Mouse (Mus musculus) lung, adult 18-20 months (tissue): ENCODE measurements around the gene Evi5l.
A peak's percentile ranks its signal among the peaks of the same experiment; 100 is the strongest.

Experiments
- DNase-seq, 2 experiments: peaks; one replicate each; pipeline ENCODE4 v3.0.0; 2022; ENCODE audit warnings: mixed read lengths in 2 of 2

The Evi5l gene

GRCm38 (mm10) chr8:4165852-4166751, at the start of gene Evi5l:
Evi5l (plus strand) TSS chr8:4166567.
- DNase-seq, result peak; percentile 100

GRCm38 (mm10) chr8:4133798-4134197, 32.6 kb upstream of the Evi5l start, which contains the start of gene Cd209g:
Cd209g (plus strand) TSS chr8:4134098.
- DNase-seq, result no peak

- peak; percentile 55 to 60 for DNase-seq
These were observed 26.4 kb upstream of the Evi5l start for GRCm38 (mm10) chr8:4139660-4140646.

- DNase-seq, result no peak
These were observed 24.6 kb upstream of the Evi5l start for GRCm38 (mm10) chr8:4141721-4142120.

GRCm38 (mm10) chr8:4147272-4147671, 19.1 kb upstream of the Evi5l start:
- DNase-seq, result no peak

- no peak for DNase-seq
These were observed 11.5 kb upstream of the Evi5l start for GRCm38 (mm10) chr8:4154878-4155277.

GRCm38 (mm10) chr8:4162786-4163185, 3.6 kb upstream of the Evi5l start:
- no peak for DNase-seq

- no peak for DNase-seq
These were observed 1.1 kb upstream of the Evi5l start for GRCm38 (mm10) chr8:4165176-4165851.

- DNase-seq, result no peak
These were observed 636 bp downstream of the Evi5l start for GRCm38 (mm10) chr8:4166881-4167525.

GRCm38 (mm10) chr8:4167918-4168317, 1.6 kb downstream of the Evi5l start:
- no peak for DNase-seq

- DNase-seq, result no peak
These were observed 6.1 kb downstream of the Evi5l start for GRCm38 (mm10) chr8:4172486-4172885.

GRCm38 (mm10) chr8:4174018-4174417, 7.7 kb downstream of the Evi5l start:
- no peak for DNase-seq

GRCm38 (mm10) chr8:4183409-4183808, 17.0 kb downstream of the Evi5l start:
- DNase-seq, result no peak

GRCm38 (mm10) chr8:4186151-4186550, 19.8 kb downstream of the Evi5l start:
- DNase-seq, result no peak

GRCm38 (mm10) chr8:4188605-4189004, 22.2 kb downstream of the Evi5l start:
- DNase-seq, result no peak

GRCm38 (mm10) chr8:4189031-4189722, 22.8 kb downstream of the Evi5l start:
- DNase-seq, result no peak

GRCm38 (mm10) chr8:4192305-4192704, 25.9 kb downstream of the Evi5l start:
- DNase-seq, result no peak

- peak; percentile 81 to 90 for DNase-seq
These were observed 26.6 kb downstream of the Evi5l start for GRCm38 (mm10) chr8:4192807-4193587.

GRCm38 (mm10) chr8:4193588-4193894, 27.2 kb downstream of the Evi5l start:
- no peak for DNase-seq

- DNase-seq, result no peak
These were observed 35.0 kb downstream of the Evi5l start for GRCm38 (mm10) chr8:4201321-4201720.
